Comparison of ENCODE assay signal across 24 mouse cellular contexts in genomic region chr12:44386398-44386797, GRCm38 (mm10). TPM values are rescaled to one million over a fixed set of nuclear protein-coding genes. Genes with fewer than 3 reads are reported as not detected.
DNase-seq lines count a peak whose midpoint lies in the region; ATAC-seq and TF ChIP-seq lines count a peak whose summit lies in the region.
"Had no signal": no experiment of that assay in that cellular context is flagged by ENCODE, and none has a peak within 500 bp of the region (broad histone marks: within the 10 kb centered on the region; RNA-seq: fewer than 3 reads in every experiment).

No protein-coding gene starts in this region.

- no peak overlapping the region for H3K9ac ChIP-seq in hindbrain, embryonic 13.5 days
- no peak overlapping the region for H3K9ac ChIP-seq in hindbrain, embryonic 12.5 days
- no peak overlapping the region for H3K9ac ChIP-seq in forebrain, embryonic 16.5 days (replicated peaks; ENCODE audit: low read depth, low read length)
- no peak overlapping the region for H3K9ac ChIP-seq in forebrain, postnatal 0 days
- H3K9ac ChIP-seq in midbrain, embryonic 13.5 days (replicated peaks), result no peak overlapping the region
- H3K9ac ChIP-seq: embryonic facial prominence, embryonic 12.5 days; heart, embryonic 15.5 days; liver, embryonic 13.5 days; lung, embryonic 15.5 days; midbrain, embryonic 12.5 days; neural tube, embryonic 12.5 days had no signal

- DNase-seq in forebrain, postnatal 0 days, result peak; percentile 21
- no peak for DNase-seq in kidney, adult 8-10 months
- DNase-seq in urinary bladder, postnatal 25 days (ENCODE audit: low spot score), result no peak
- DNase-seq: adrenal gland, adult 2 months; cerebellum, adult 2 months; cerebellum, postnatal 36 days; gastrocnemius, postnatal 25 days; heart, postnatal 4 days; kidney, postnatal 10 days; liver, embryonic 13.5 days; lung, postnatal 4 days had no signal

- H3K4me2 ChIP-seq in hindbrain, embryonic 13.5 days, result no peak overlapping the region
- H3K4me2 ChIP-seq in hindbrain, embryonic 12.5 days (replicated peaks), result no peak overlapping the region
- no peak overlapping the region for H3K4me2 ChIP-seq in forebrain, embryonic 16.5 days (ENCODE audit: low read length)
- H3K4me2 ChIP-seq in forebrain, postnatal 0 days (ENCODE audit: low read depth), result no peak overlapping the region
- no peak overlapping the region for H3K4me2 ChIP-seq in midbrain, embryonic 13.5 days (replicated peaks)
- H3K4me2 ChIP-seq: embryonic facial prominence, embryonic 12.5 days; heart, embryonic 15.5 days; liver, embryonic 13.5 days; lung, embryonic 15.5 days; midbrain, embryonic 12.5 days; neural tube, embryonic 12.5 days had no signal

- no peaks in the 10 kb centered on the region for H3K9me3 ChIP-seq in hindbrain, embryonic 13.5 days
- H3K9me3 ChIP-seq in hindbrain, embryonic 12.5 days (replicated peaks), result no peaks in the 10 kb centered on the region
- H3K9me3 ChIP-seq in forebrain, embryonic 16.5 days (ENCODE audit: control insufficient read depth, low read length), result no peaks in the 10 kb centered on the region
- no peaks in the 10 kb centered on the region for H3K9me3 ChIP-seq in forebrain, postnatal 0 days (ENCODE audit: low read length)
- no peaks in the 10 kb centered on the region for H3K9me3 ChIP-seq in midbrain, embryonic 13.5 days
- H3K9me3 ChIP-seq: embryonic facial prominence, embryonic 12.5 days; heart, embryonic 15.5 days; limb, embryonic 10.5 days; liver, embryonic 13.5 days; lung, embryonic 15.5 days; midbrain, embryonic 12.5 days; neural tube, embryonic 12.5 days had no signal

- no peak for TF ChIP-seq CTCF in forebrain, postnatal 0 days (IDR thresholded peaks at IDR 0.05; ENCODE audit: low read depth)

- ATAC-seq in hindbrain, embryonic 13.5 days (ENCODE audit: low FRiP score), result no peak
- no peak for ATAC-seq in hindbrain, embryonic 12.5 days (ENCODE audit: low FRiP score)
- peak; percentile 24 for ATAC-seq in forebrain, embryonic 16.5 days
- peak; percentile 58 for ATAC-seq in forebrain, postnatal 0 days
- no peak for ATAC-seq in midbrain, embryonic 13.5 days
- ATAC-seq: intestine, embryonic 16.5 days had no signal

- no peaks in the 10 kb centered on the region for H3K36me3 ChIP-seq in hindbrain, embryonic 13.5 days
- no peaks in the 10 kb centered on the region for H3K36me3 ChIP-seq in hindbrain, embryonic 12.5 days
- H3K36me3 ChIP-seq in forebrain, embryonic 16.5 days (ENCODE audit: control insufficient read depth, insufficient read depth), result no peaks in the 10 kb centered on the region
- no peaks in the 10 kb centered on the region for H3K36me3 ChIP-seq in forebrain, postnatal 0 days (ENCODE audit: insufficient read depth)
- no peaks in the 10 kb centered on the region for H3K36me3 ChIP-seq in midbrain, embryonic 13.5 days
- H3K36me3 ChIP-seq: embryonic facial prominence, embryonic 12.5 days; heart, embryonic 15.5 days; limb, embryonic 10.5 days; liver, embryonic 13.5 days; lung, embryonic 15.5 days; midbrain, embryonic 12.5 days had no signal

- no peak overlapping the region for H3K4me3 ChIP-seq in hindbrain, embryonic 13.5 days
- H3K4me3 ChIP-seq in hindbrain, embryonic 12.5 days, result no peak overlapping the region
- no peak overlapping the region for H3K4me3 ChIP-seq in forebrain, embryonic 16.5 days (replicated peaks; ENCODE audit: low read length)
- no peak overlapping the region for H3K4me3 ChIP-seq in forebrain, postnatal 0 days (ENCODE audit: low read depth, low read length)
- H3K4me3 ChIP-seq in midbrain, embryonic 13.5 days (replicated peaks), result no peak overlapping the region
- H3K4me3 ChIP-seq: embryonic facial prominence, embryonic 12.5 days; erythroblast, embryonic 14.5 days; heart, embryonic 15.5 days; left cerebral cortex, adult 2 months; limb, embryonic 10.5 days; liver, embryonic 13.5 days; lung, embryonic 15.5 days; midbrain, embryonic 12.5 days; neural tube, embryonic 12.5 days had no signal

- H3K4me1 ChIP-seq in hindbrain, embryonic 13.5 days (replicated peaks), result peaks cover 24% of the 10 kb centered on the region
- peaks cover 17% of the 10 kb centered on the region for H3K4me1 ChIP-seq in hindbrain, embryonic 12.5 days
- peaks cover 9% of the 10 kb centered on the region for H3K4me1 ChIP-seq in forebrain, embryonic 16.5 days (replicated peaks; ENCODE audit: control insufficient read depth, insufficient read depth, low read length)
- peaks cover 6% of the 10 kb centered on the region; the same call in 1 of the 2 replicates for H3K4me1 ChIP-seq in forebrain, postnatal 0 days (ENCODE audit: insufficient read depth)
- H3K4me1 ChIP-seq in midbrain, embryonic 13.5 days (replicated peaks), result peaks cover 23% of the 10 kb centered on the region
- H3K4me1 ChIP-seq: heart, embryonic 15.5 days; limb, embryonic 10.5 days; liver, embryonic 13.5 days had no signal

- H3K27ac ChIP-seq in hindbrain, embryonic 13.5 days, result 0 out of 2 replicates have a peak overlapping the region, but pooled peaks have one; percentile 24
- H3K27ac ChIP-seq in hindbrain, embryonic 12.5 days, result no peak overlapping the region; the same call in 1 of the 2 replicates
- H3K27ac ChIP-seq in forebrain, embryonic 16.5 days (ENCODE audit: low read length), result no peak overlapping the region
- no peak overlapping the region for H3K27ac ChIP-seq in forebrain, postnatal 0 days (ENCODE audit: low read depth, low read length)
- H3K27ac ChIP-seq in midbrain, embryonic 13.5 days, result peak overlapping the region; percentile 19; the same call in 1 of the 2 replicates
- H3K27ac ChIP-seq: embryonic facial prominence, embryonic 12.5 days; heart, embryonic 15.5 days; left cerebral cortex, adult 2 months; limb, embryonic 10.5 days; liver, embryonic 13.5 days; lung, embryonic 15.5 days; midbrain, embryonic 12.5 days; neural tube, embryonic 12.5 days had no signal

- H3K27me3 ChIP-seq in hindbrain, embryonic 13.5 days, result no peaks in the 10 kb centered on the region
- no peaks in the 10 kb centered on the region for H3K27me3 ChIP-seq in hindbrain, embryonic 12.5 days
- no peaks in the 10 kb centered on the region for H3K27me3 ChIP-seq in forebrain, embryonic 16.5 days (replicated peaks; ENCODE audit: control insufficient read depth, insufficient read depth, low read length)
- no peaks in the 10 kb centered on the region for H3K27me3 ChIP-seq in forebrain, postnatal 0 days (ENCODE audit: insufficient read depth, low read length)
- H3K27me3 ChIP-seq in midbrain, embryonic 13.5 days, result no peaks in the 10 kb centered on the region
- H3K27me3 ChIP-seq: embryonic facial prominence, embryonic 12.5 days; heart, embryonic 15.5 days; liver, embryonic 13.5 days; lung, embryonic 15.5 days; midbrain, embryonic 12.5 days; neural tube, embryonic 12.5 days had no signal

- WGBS in hindbrain, embryonic 13.5 days, result 18% methylated on average over 7 of the region's 7 CpGs
- 37% methylated on average over 7 of the region's 7 CpGs for WGBS in hindbrain, embryonic 12.5 days
- WGBS in forebrain, embryonic 16.5 days, result 29% methylated on average over 7 of the region's 7 CpGs
- WGBS in forebrain, postnatal 0 days, result 28% methylated on average over 7 of the region's 7 CpGs
- WGBS in midbrain, embryonic 13.5 days, result 31% methylated on average over 7 of the region's 7 CpGs

RNA-seq across cellular contexts. Expression of gene Nrcam, which starts 57.7 kb away (rescaled TPM):
- polyA plus RNA-seq in hindbrain, embryonic 13.5 days (2015; fragmentation: Nextera tagmentation; extraction: Ambion mirVana), result 132 and 133 TPM in 2 replicates
- polyA plus RNA-seq in hindbrain, embryonic 12.5 days (2016; fragmentation: Nextera tagmentation; extraction: Ambion mirVana), result 97.0 and 110 TPM in 2 replicates
- polyA plus RNA-seq in forebrain, embryonic 16.5 days (2015; fragmentation: Nextera tagmentation; extraction: Ambion mirVana), result 129 and 139 TPM in 2 replicates
- total RNA-seq in forebrain, postnatal 0 days (2014; rRNA removed), result 147 and 185 TPM in 2 replicates
- 87.5 and 101 TPM in 2 replicates for polyA plus RNA-seq in forebrain, postnatal 0 days (2015; fragmentation: Nextera tagmentation; extraction: Ambion mirVana)
- polyA plus RNA-seq in midbrain, embryonic 13.5 days (2015; fragmentation: Nextera tagmentation; extraction: Ambion mirVana), result 134 and 146 TPM in 2 replicates
- polyA plus RNA-seq: erythroblast, embryonic 14.5 days had no signal

Comparison
In these comparisons a context has a peak if more than half of its experiments do, and no peak if none do; other contexts are left out.
1. H3K27ac ChIP-seq: peak in hindbrain, embryonic 13.5 days (single experiment) and midbrain, embryonic 13.5 days (single experiment); none in hindbrain, embryonic 12.5 days (single experiment), forebrain, embryonic 16.5 days (single experiment) and forebrain, postnatal 0 days (single experiment).
2. ATAC-seq: peak in forebrain, embryonic 16.5 days (single experiment) and forebrain, postnatal 0 days (single experiment); none in hindbrain, embryonic 13.5 days (single experiment), hindbrain, embryonic 12.5 days (single experiment) and midbrain, embryonic 13.5 days (single experiment).